Mouse (Mus musculus) liver, embryonic 11.5 days (tissue): ENCODE data around the gene Chst10. TPM values are rescaled to one million over a fixed set of nuclear protein-coding genes. Genes with fewer than 3 reads are reported as not detected.

ENCODE experiments used
- ATAC-seq: fragments of 200-750 bp; cut with Nextera tagmentation; replicated peaks from 2 replicates; pipeline ENCODE4 v1.8.0; 2017; ENCODE audit warnings: moderate number of reproducible peaks, mild to moderate bottlenecking, moderate TSS enrichment, moderate library complexity; ENCODE audit not compliant: low FRiP score
- DNase-seq: peaks from one replicate; pipeline ENCODE4 v3.0.0-alpha.2; 2017; ENCODE audit warnings: low spot score
- H3K27ac ChIP-seq: fragments of 300-500 bp; sonication (generic); 2 replicates; pipeline ENCODE4 v1.5.1; 2014; ENCODE audit warnings: mild to moderate bottlenecking, low read depth, low read length, control low read depth
- H3K27me3 ChIP-seq: fragments of 300-500 bp; sonication (generic); replicated peaks from 2 replicates; pipeline ENCODE4 v1.6.1; 2014; ENCODE audit warnings: low read length, mixed read lengths; ENCODE audit not compliant: control insufficient read depth, insufficient read depth
- H3K36me3 ChIP-seq: fragments of 300-500 bp; sonication (generic); 2 replicates; pipeline ENCODE4 v1.6.1; 2014; ENCODE audit warnings: mild to moderate bottlenecking, low read length, moderate library complexity, mixed read lengths; ENCODE audit not compliant: control insufficient read depth, insufficient read depth
- H3K4me1 ChIP-seq: fragments of 300-500 bp; sonication (generic); replicated peaks from 2 replicates; pipeline ENCODE4 v1.6.1; 2014; ENCODE audit warnings: low read length, mixed read lengths; ENCODE audit not compliant: control insufficient read depth, insufficient read depth
- H3K4me2 ChIP-seq: fragments of 300-500 bp; sonication (generic); 2 replicates; pipeline ENCODE4 v1.6.1; 2014; ENCODE audit warnings: mild to moderate bottlenecking, control low read depth, moderate library complexity
- H3K4me3 ChIP-seq: fragments of 300-500 bp; sonication (generic); 2 replicates; pipeline ENCODE4 v1.5.1; 2014; ENCODE audit warnings: low read depth, low read length, control low read depth
- H3K9ac ChIP-seq: fragments of 300-500 bp; sonication (generic); 2 replicates; pipeline ENCODE4 v1.6.1; 2014; ENCODE audit warnings: low read depth, low read length, control low read depth
- H3K9me3 ChIP-seq: fragments of 300-500 bp; sonication (generic); 2 replicates; pipeline ENCODE4 v1.6.1; 2016; ENCODE audit warnings: low read length, inconsistent platforms, mixed read lengths; ENCODE audit not compliant: control insufficient read depth
- WGBS: fragments of 180-500 bp; shearing (Covaris S2); extraction: QIAGEN DNeasy Blood & Tissue Kit; methylation state at CpG from one replicate; pipeline ENCODE4 v1.1.7; 2014; 5-methylcytosine and 5-hydroxymethylcytosine counted together
- polyA plus RNA-seq: library from polyadenylated mRNA; unstranded; fragments of >200 nt; fragmentation: Nextera tagmentation; extraction: Ambion mirVana; gene quantifications from 2 replicates; pipeline ENCODE4 v1.2.1, GENCODE M21; 2014

Gene Chst10
- polyA plus RNA-seq, result 2.9 and 4.1 TPM in 2 replicates

DNA sequence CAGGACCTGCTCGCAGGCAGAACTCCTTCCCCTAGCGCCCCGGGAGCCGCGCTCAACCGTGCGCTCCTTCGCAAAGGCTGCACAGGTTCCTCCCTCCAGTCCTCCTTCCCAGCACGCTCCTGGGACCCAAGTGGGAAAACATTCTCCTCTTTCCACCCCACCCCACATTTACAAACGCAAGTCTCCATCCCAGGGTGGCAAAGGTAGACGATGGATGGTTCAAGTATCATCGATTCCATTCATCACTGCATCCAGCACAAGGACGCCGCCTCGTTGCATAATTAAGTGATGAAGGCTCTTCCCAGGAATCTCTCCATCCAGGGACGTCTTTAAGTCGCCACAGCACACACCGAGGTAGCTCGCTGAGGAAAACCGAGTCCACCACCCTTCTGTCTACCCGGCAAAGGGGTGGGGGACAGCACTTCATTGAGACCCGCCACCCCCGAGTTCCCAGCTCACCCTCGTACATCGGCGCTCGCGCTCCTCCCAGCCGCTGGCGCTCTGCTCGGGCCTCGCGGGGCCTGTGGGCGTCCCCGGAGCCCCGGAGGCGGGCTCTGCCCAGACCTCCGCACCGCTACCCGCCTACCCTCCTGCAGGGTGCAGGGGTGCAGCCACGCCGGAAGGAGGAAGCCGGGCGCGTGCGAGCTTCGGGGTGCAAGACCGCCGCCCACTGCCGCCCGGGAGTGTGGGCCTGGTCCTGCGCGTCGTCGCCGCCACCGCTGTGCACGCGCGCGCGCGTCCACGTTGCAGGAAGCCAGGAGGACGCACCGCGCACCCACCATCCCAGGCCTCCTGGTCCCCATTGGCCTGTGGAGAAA, at the start of gene Chst10:
Chst10 (minus strand) TSS at position 731 of the 818 bp plus-strand sequence.
- Histone ChIP-seq H3K9ac (peak within 1 kb of the TSS; percentile 40; the same call in 1 of the 2 replicates), H3K9me3 (no peaks in the 10 kb centered on the region), H3K4me3 (peak within 1 kb of the TSS; percentile 58), H3K4me1 (no peaks in the 10 kb centered on the region), H3K27ac (no peak within 1 kb of the TSS), H3K4me2 (peak within 1 kb of the TSS; percentile 74), H3K27me3 (peaks cover 25% of the 10 kb centered on the region), H3K36me3 (no peaks in the 10 kb centered on the region)
- ATAC-seq (peak; percentile 64), DNase-seq (peak; percentile 67)
- 1% methylated on average over 67 of the region's 67 CpGs for WGBS

DNA sequence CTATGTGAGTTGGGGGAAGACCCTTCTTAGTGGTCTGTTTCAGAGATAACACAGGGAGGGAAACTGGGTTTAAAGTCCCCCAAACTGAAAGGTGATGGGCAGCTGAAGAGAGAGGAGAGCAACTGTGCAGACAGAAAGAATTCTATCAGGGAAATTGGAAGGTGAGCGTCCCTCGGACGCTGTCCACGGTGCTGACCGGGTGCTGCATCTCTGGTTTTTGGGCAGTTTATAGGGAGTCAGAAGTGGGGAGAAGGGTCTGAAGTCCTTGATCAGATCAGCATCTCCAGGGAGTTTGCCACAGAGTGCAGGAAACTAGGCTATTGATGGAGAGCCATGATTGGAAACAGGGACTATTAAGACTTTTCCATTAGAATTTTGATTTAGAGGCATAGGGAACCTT, 41.6 kb upstream of the Chst10 start:
- H3K4me2 ChIP-seq, result no peak overlapping the region
- no peaks in the 10 kb centered on the region for H3K36me3 ChIP-seq
- no peaks in the 10 kb centered on the region for H3K4me1 ChIP-seq
- H3K9me3 ChIP-seq, result no peaks in the 10 kb centered on the region
- WGBS, result 8% methylated on average over 5 of the region's 5 CpGs
- no peak overlapping the region for H3K9ac ChIP-seq
- DNase-seq (peak; percentile 50), ATAC-seq (no peak)
- H3K27me3 ChIP-seq, result no peaks in the 10 kb centered on the region
- no peak overlapping the region for H3K27ac ChIP-seq
- H3K4me3 ChIP-seq, result no peak overlapping the region

DNA sequence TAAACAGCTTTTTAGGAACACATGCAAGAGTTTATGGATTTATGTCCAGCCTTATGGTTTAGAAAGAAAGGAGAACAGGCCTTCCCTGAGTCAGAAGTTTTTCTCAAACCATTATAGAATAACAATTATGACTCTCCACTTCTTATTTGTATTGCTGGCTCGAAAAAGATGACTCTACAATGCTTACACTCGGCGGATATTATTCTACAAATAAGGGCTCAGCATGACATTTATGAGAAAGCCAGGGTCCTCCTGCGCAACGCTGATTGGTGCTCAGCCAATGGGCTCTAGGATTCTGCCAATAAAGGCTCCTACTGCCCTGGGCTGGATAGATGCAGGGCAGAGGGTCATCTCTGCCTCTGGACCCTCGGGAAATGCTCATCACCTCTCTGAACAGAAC, 40.9 kb upstream of the Chst10 start, which contains the start of gene Nms:
Nms (plus strand) TSS at position 301 of the 400 bp plus-strand sequence.
- no peak within 1 kb of the TSS for H3K4me2 ChIP-seq
- H3K36me3 ChIP-seq, result no peaks in the 10 kb centered on the region
- H3K9me3 ChIP-seq, result no peaks in the 10 kb centered on the region
- ATAC-seq (no peak), DNase-seq (no peak)
- H3K4me3 ChIP-seq, result no peak within 1 kb of the TSS
- H3K4me1 ChIP-seq, result no peaks in the 10 kb centered on the region
- 72% methylated on average over 6 of the region's 6 CpGs for WGBS
- H3K9ac ChIP-seq, result no peak within 1 kb of the TSS
- no peaks in the 10 kb centered on the region for H3K27me3 ChIP-seq
- no peak within 1 kb of the TSS for H3K27ac ChIP-seq

DNA sequence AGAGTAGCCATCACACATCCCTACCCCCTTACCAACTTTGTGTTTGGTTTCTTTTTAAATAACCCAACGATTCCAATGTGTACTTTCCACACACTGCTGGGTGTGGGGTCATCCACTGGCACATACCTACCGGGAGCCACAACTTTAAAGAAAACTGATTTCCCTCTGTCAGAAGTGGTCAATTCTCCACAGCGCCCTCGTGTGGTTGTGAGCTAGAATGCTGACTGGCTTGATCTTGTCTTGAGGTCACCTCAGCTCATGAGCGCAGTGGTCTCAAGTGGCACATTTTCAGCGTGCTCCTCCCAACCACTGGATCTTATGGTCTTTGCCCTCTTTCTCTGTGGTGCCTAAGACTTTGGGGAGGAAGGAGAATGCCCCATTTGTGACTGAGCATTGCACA, 38.8 kb upstream of the Chst10 start:
- H3K9me3 ChIP-seq, result no peaks in the 10 kb centered on the region
- H3K4me2 ChIP-seq, result no peak overlapping the region
- no peak overlapping the region for H3K4me3 ChIP-seq
- H3K36me3 ChIP-seq, result no peaks in the 10 kb centered on the region
- no peaks in the 10 kb centered on the region for H3K4me1 ChIP-seq
- H3K27ac ChIP-seq, result no peak overlapping the region
- ATAC-seq, result no peak
- 27% methylated on average over 6 of the region's 6 CpGs for WGBS
- DNase-seq, result no peak
- H3K9ac ChIP-seq, result no peak overlapping the region
- H3K27me3 ChIP-seq, result no peaks in the 10 kb centered on the region

DNA sequence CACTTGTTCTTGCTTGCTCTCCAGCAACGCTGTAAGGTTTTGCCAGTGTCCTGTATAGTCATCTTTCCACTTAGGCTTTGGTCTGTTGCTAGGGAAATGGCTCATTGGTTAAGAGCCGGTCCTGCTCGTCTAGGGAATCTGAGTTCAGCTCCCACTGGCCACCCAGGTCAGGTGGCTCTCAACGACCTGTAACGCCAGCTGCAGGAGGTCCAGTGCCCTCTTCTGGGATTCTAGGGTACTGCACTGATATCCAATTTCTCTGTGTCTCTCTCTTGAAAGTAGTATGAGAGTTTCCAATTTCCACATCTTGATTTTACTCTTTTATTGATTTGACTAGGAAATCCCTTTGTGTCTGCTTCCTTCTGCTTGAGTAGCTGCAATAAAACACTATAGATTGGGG, 36.7 kb upstream of the Chst10 start:
- no peaks in the 10 kb centered on the region for H3K36me3 ChIP-seq
- no peak overlapping the region for H3K4me3 ChIP-seq
- WGBS, result 29% methylated on average over 5 of the region's 5 CpGs
- no peak for DNase-seq
- no peak for ATAC-seq
- no peak overlapping the region for H3K9ac ChIP-seq
- no peaks in the 10 kb centered on the region for H3K27me3 ChIP-seq
- H3K4me1 ChIP-seq, result no peaks in the 10 kb centered on the region
- no peak overlapping the region for H3K4me2 ChIP-seq
- H3K27ac ChIP-seq, result no peak overlapping the region
- H3K9me3 ChIP-seq, result no peaks in the 10 kb centered on the region

DNA sequence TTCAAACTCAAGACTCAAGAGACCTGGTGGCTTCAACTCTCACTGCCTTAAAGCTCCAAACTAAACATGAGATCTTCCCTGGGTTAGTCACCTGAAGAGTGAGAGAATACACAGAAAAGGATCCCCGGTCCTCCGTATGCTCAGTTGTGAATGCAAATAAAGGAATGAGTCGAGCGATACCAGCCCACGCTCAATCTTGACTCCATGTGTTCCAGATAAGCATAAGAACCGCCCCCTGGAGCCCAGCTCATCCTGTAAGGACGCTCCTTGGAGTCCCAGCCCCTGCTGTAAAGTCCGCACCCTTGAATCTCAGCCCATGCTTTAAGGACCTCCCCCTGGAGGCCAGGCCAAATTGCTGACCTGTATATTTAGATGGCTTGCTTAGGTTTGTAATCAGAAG, 32.8 kb upstream of the Chst10 start:
- H3K4me1 ChIP-seq, result no peaks in the 10 kb centered on the region
- H3K9me3 ChIP-seq, result no peaks in the 10 kb centered on the region
- H3K4me3 ChIP-seq, result no peak overlapping the region
- H3K27me3 ChIP-seq, result no peaks in the 10 kb centered on the region
- H3K36me3 ChIP-seq, result no peaks in the 10 kb centered on the region
- DNase-seq, result no peak
- no peak overlapping the region for H3K9ac ChIP-seq
- 54% methylated on average over 8 of the region's 8 CpGs for WGBS
- no peak overlapping the region for H3K27ac ChIP-seq
- no peak for ATAC-seq
- no peak overlapping the region for H3K4me2 ChIP-seq

DNA sequence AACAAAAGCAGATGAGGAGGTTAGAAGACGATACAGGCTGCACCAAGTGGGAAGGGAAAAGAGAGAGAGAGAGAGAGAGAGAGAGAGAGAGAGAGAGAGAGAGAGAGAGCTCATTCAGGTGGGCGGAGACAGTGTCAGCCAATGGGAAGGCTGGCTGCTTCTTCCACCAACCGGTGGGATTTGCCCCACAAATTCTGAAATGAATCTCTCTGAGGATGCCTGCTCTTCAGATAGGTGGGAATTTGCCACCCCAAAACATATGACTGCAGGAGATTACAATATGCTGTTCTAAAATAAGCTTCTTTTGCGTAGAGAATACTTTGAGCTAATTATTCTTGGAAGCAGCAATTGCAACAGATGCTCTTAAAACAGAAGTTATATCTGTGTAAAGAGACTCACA, 31.5 kb upstream of the Chst10 start:
- H3K36me3 ChIP-seq, result no peaks in the 10 kb centered on the region
- 73% methylated on average over 4 of the region's 4 CpGs for WGBS
- no peaks in the 10 kb centered on the region for H3K27me3 ChIP-seq
- no peak overlapping the region for H3K4me2 ChIP-seq
- no peak overlapping the region for H3K4me3 ChIP-seq
- H3K27ac ChIP-seq, result no peak overlapping the region
- no peaks in the 10 kb centered on the region for H3K9me3 ChIP-seq
- H3K4me1 ChIP-seq, result no peaks in the 10 kb centered on the region
- no peak for ATAC-seq
- no peak for DNase-seq
- no peak overlapping the region for H3K9ac ChIP-seq

DNA sequence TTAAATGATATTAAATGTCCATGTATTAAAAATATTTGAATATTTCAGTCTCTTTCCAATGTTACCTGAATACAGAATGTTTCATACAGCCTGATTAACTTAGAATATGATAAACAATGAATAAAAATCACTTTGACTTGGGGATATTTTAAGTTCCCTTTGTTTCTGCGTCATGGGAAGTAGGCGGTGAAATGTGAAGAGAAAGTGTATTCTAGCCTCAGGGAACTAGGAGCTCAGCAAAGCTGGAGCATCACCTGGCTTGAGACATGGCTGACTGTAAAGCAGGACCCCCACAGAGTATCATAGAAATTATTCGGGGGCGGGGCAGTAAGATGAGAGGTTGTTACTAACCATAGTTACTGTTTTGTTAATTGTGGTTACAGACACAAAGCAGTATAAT, 31.0 kb upstream of the Chst10 start:
- ATAC-seq (no peak), DNase-seq (no peak)
- 72% methylated on average over 4 of the region's 4 CpGs for WGBS
- no peak overlapping the region for H3K4me2 ChIP-seq
- H3K4me3 ChIP-seq, result no peak overlapping the region
- no peaks in the 10 kb centered on the region for H3K4me1 ChIP-seq
- H3K27me3 ChIP-seq, result no peaks in the 10 kb centered on the region
- H3K9me3 ChIP-seq, result no peaks in the 10 kb centered on the region
- no peak overlapping the region for H3K9ac ChIP-seq
- H3K27ac ChIP-seq, result no peak overlapping the region
- no peaks in the 10 kb centered on the region for H3K36me3 ChIP-seq

DNA sequence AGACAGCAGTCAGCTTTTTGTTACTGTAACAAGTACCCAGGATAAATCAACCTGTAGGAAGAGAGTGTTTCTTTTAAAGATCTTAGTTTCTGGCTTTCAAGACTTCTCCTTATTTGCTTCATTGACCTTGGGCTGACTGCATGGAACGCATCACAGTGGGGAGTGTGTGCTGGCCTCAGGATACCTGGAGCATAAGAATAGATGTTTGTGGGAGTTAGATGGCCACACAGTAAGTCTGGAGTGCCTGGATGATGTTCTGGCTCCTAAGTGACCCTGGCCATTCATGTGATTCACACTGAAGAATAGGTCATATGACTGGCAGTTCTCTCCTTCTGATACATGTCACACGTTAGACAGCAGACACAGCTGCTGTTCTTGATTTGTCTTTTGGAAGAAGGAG, 6.0 kb upstream of the Chst10 start:
- no peaks in the 10 kb centered on the region for H3K4me1 ChIP-seq
- DNase-seq (no peak), ATAC-seq (no peak)
- no peak overlapping the region for H3K9ac ChIP-seq
- no peaks in the 10 kb centered on the region for H3K36me3 ChIP-seq
- no peak overlapping the region for H3K4me3 ChIP-seq
- no peaks in the 10 kb centered on the region for H3K9me3 ChIP-seq
- H3K4me2 ChIP-seq, result no peak overlapping the region
- no peak overlapping the region for H3K27ac ChIP-seq
- WGBS, result 68% methylated on average over 2 of the region's 2 CpGs
- H3K27me3 ChIP-seq, result 0 out of 2 replicates have a peak, but pooled peaks cover 3% of the 10 kb centered on the region
